Mouse (Mus musculus) small intestine, adult 2 months (tissue): ENCODE results near the gene Lrp10. TPM values are rescaled to one million over a fixed set of nuclear protein-coding genes. Genes with fewer than 3 reads are reported as not detected.

ENCODE experiments used
- H3K27ac ChIP-seq: fragments of 200-500 bp; 2 replicates; pipeline ENCODE4 v1.5.1; 2012; ENCODE audit warnings: low read depth, low read length, control low read depth, inconsistent platforms; ENCODE audit not compliant: insufficient read depth
- H3K27me3 ChIP-seq: fragments of 200-500 bp; 2 replicates; pipeline ENCODE4 v1.6.1; 2012; ENCODE audit warnings: mild to moderate bottlenecking, moderate library complexity, low read length, inconsistent platforms; ENCODE audit not compliant: control insufficient read depth, insufficient read depth
- H3K36me3 ChIP-seq: fragments of 200-500 bp; 2 replicates; pipeline ENCODE4 v1.6.1; 2012; ENCODE audit warnings: mild to moderate bottlenecking, low read length, control low read depth, inconsistent platforms; ENCODE audit not compliant: control insufficient read depth, insufficient read depth
- H3K4me1 ChIP-seq: fragments of 200-500 bp; 2 replicates; pipeline ENCODE4 v1.6.1; 2012; ENCODE audit warnings: low read length, inconsistent platforms, mixed read lengths; ENCODE audit not compliant: control insufficient read depth, insufficient read depth, insufficient read length
- H3K4me3 ChIP-seq: fragments of 200-500 bp; 2 replicates; pipeline ENCODE4 v1.5.1; 2012; ENCODE audit warnings: low read depth, mild to moderate bottlenecking, control low read depth, inconsistent platforms, low read length, moderate library complexity
- CTCF ChIP-seq: fragments of 200-500 bp; IDR thresholded peaks from 2 replicates; pipeline ENCODE4 v1.5.1; 2012; ENCODE audit warnings: low read depth, mild to moderate bottlenecking, control low read depth, inconsistent platforms, low read length, moderate library complexity, mixed read lengths; ENCODE audit not compliant: insufficient replicate concordance, insufficient read length; ENCODE audit errors: extremely low read depth
- POLR2A ChIP-seq: fragments of 200-500 bp; IDR thresholded peaks from 2 replicates; pipeline ENCODE4 v1.6.1; 2012; ENCODE audit warnings: low read depth, mild to moderate bottlenecking, control low read depth, inconsistent platforms, low read length, moderate library complexity
- WGBS: fragments of 180-500 bp; shearing (Covaris S2); methylation state at CpG from one replicate; pipeline ENCODE4 v1.1.7; 2018; 5-methylcytosine and 5-hydroxymethylcytosine counted together
- polyA plus RNA-seq: library from polyadenylated mRNA; depleted of rRNA; stranded (reverse); fragments of >200 nt; gene quantifications from 2 replicates; pipeline ENCODE4 v1.2.3, GENCODE M21; 2012

Gene Lrp10
- polyA plus RNA-seq, 1 experiment = 303 TPM

GRCm38 (mm10) chr14:54435194-54435918, 28.6 kb upstream of the Lrp10 start:
- H3K27me3 ChIP-seq = no peaks in the 10 kb centered on the region; the same call in 1 of the 2 replicates
- peaks cover 13% of the 10 kb centered on the region for H3K4me1 ChIP-seq
- no peak overlapping the region for H3K4me3 ChIP-seq
- TF ChIP-seq CTCF (no peak), POLR2A (no peak)
- peaks cover 7% of the 10 kb centered on the region for H3K36me3 ChIP-seq
- no peak overlapping the region for H3K27ac ChIP-seq
- 84% methylated on average over 11 of the region's 11 CpGs for WGBS

GRCm38 (mm10) chr14:54439155-54439554, 24.8 kb upstream of the Lrp10 start:
- WGBS = 89% methylated on average over 12 of the region's 12 CpGs
- Histone ChIP-seq H3K4me1 (peaks cover 7% of the 10 kb centered on the region), H3K36me3 (peaks cover 8% of the 10 kb centered on the region), H3K27ac (no peak overlapping the region), H3K4me3 (no peak overlapping the region), H3K27me3 (no peaks in the 10 kb centered on the region)
- TF ChIP-seq POLR2A (no peak), CTCF (no peak)

- Histone ChIP-seq H3K27me3 (no peaks in the 10 kb centered on the region), H3K27ac (no peak overlapping the region), H3K36me3 (peaks cover 8% of the 10 kb centered on the region), H3K4me3 (no peak overlapping the region), H3K4me1 (peaks cover 8% of the 10 kb centered on the region)
- TF ChIP-seq POLR2A (no peak), CTCF (no peak)
- 80% methylated on average over 7 of the region's 7 CpGs for WGBS
Measured at GRCm38 (mm10) chr14:54439610-54440009, 24.3 kb upstream of the Lrp10 start.

- H3K36me3 ChIP-seq = peaks cover 8% of the 10 kb centered on the region
- H3K4me3 ChIP-seq = no peak overlapping the region
- H3K27ac ChIP-seq = no peak overlapping the region
- 91% methylated on average over 14 of the region's 14 CpGs for WGBS
- H3K27me3 ChIP-seq = no peaks in the 10 kb centered on the region
- no peak for TF ChIP-seq POLR2A
- no peak for TF ChIP-seq CTCF
- H3K4me1 ChIP-seq = peaks cover 7% of the 10 kb centered on the region; the same call in 1 of the 2 replicates
Measured at GRCm38 (mm10) chr14:54440538-54440937, 23.4 kb upstream of the Lrp10 start.

- WGBS = 76% methylated on average over 4 of the region's 4 CpGs
- peaks cover 7% of the 10 kb centered on the region; the same call in 1 of the 2 replicates for H3K4me1 ChIP-seq
- no peak for TF ChIP-seq POLR2A
- no peak for TF ChIP-seq CTCF
- no peak overlapping the region for H3K4me3 ChIP-seq
- no peaks in the 10 kb centered on the region for H3K27me3 ChIP-seq
- H3K36me3 ChIP-seq = peaks cover 8% of the 10 kb centered on the region
- no peak overlapping the region for H3K27ac ChIP-seq
Measured at GRCm38 (mm10) chr14:54441365-54441764, 22.6 kb upstream of the Lrp10 start.

GRCm38 (mm10) chr14:54442548-54442947, 21.4 kb upstream of the Lrp10 start:
- WGBS = 83% methylated on average over 3 of the region's 3 CpGs
- H3K4me3 ChIP-seq = no peak overlapping the region
- H3K27me3 ChIP-seq = no peaks in the 10 kb centered on the region
- H3K4me1 ChIP-seq = peaks cover 7% of the 10 kb centered on the region; the same call in 1 of the 2 replicates
- TF ChIP-seq CTCF (no peak), POLR2A (no peak)
- no peak overlapping the region for H3K27ac ChIP-seq
- H3K36me3 ChIP-seq = peaks cover 8% of the 10 kb centered on the region

GRCm38 (mm10) chr14:54443196-54443595, 20.7 kb upstream of the Lrp10 start:
- Histone ChIP-seq H3K4me1 (peaks cover 7% of the 10 kb centered on the region; the same call in 1 of the 2 replicates), H3K27me3 (no peaks in the 10 kb centered on the region), H3K36me3 (peaks cover 8% of the 10 kb centered on the region), H3K27ac (peak overlapping the region; percentile 75), H3K4me3 (no peak overlapping the region)
- TF ChIP-seq POLR2A = no peak
- TF ChIP-seq CTCF = no peak
- 61% methylated on average over 3 of the region's 3 CpGs for WGBS
